Mouse (Mus musculus) neural tube, embryonic 11.5 days (tissue): ENCODE measurements around the gene Vmn1r129. TPM values are rescaled to one million over a fixed set of nuclear protein-coding genes. Genes with fewer than 3 reads are reported as not detected.
"Not testable (repeated sequence)": the region's sequence is repeated elsewhere in the genome, so short reads cannot be mapped to it uniquely, and the experiment has no call there.

Source experiments
- ATAC-seq: fragments of 200-750 bp; cut with Nextera tagmentation; 2 replicates; pipeline ENCODE4 v1.8.0; 2017; ENCODE audit warnings: moderate number of reproducible peaks, mild to moderate bottlenecking, moderate TSS enrichment, moderate library complexity; ENCODE audit not compliant: insufficient read depth, low FRiP score, low TSS enrichment
- DNase-seq: peaks from one replicate; pipeline ENCODE4 v3.0.0-alpha.2; 2015; ENCODE audit warnings: low spot score
- H3K27ac ChIP-seq: fragments of 300-500 bp; sonication (generic); 2 replicates; pipeline ENCODE4 v1.5.1; 2014; ENCODE audit warnings: low read depth, mild to moderate bottlenecking, low read length
- H3K27me3 ChIP-seq: fragments of 300-500 bp; sonication (generic); 2 replicates; pipeline ENCODE4 v1.6.1; 2014; ENCODE audit warnings: mild to moderate bottlenecking, low read length, mixed read lengths; ENCODE audit not compliant: control insufficient read depth, insufficient read depth
- H3K36me3 ChIP-seq: fragments of 300-500 bp; sonication (generic); 2 replicates; pipeline ENCODE4 v1.6.1; 2014; ENCODE audit warnings: mild to moderate bottlenecking, low read length, moderate library complexity, mixed read lengths; ENCODE audit not compliant: control insufficient read depth, insufficient read depth
- H3K4me1 ChIP-seq: fragments of 300-500 bp; sonication (generic); 2 replicates; pipeline ENCODE4 v1.6.1; 2014; ENCODE audit warnings: low read length, mixed read lengths; ENCODE audit not compliant: control insufficient read depth, insufficient read depth
- H3K4me2 ChIP-seq: fragments of 300-500 bp; sonication (generic); 2 replicates; pipeline ENCODE4 v1.6.1; 2014; ENCODE audit warnings: low read depth, mild to moderate bottlenecking, moderate library complexity
- H3K4me3 ChIP-seq: fragments of 300-500 bp; sonication (generic); 2 replicates; pipeline ENCODE4 v1.5.1; 2014; ENCODE audit warnings: low read depth, low read length
- H3K9ac ChIP-seq: fragments of 300-500 bp; sonication (generic); 2 replicates; pipeline ENCODE4 v1.6.1; 2014; ENCODE audit warnings: mild to moderate bottlenecking, low read length
- H3K9me3 ChIP-seq: fragments of 300-500 bp; sonication (generic); 2 replicates; pipeline ENCODE4 v1.6.1; 2016; ENCODE audit warnings: low read length; ENCODE audit not compliant: control insufficient read depth
- WGBS: fragments of 180-500 bp; shearing (Covaris S2); extraction: QIAGEN DNeasy Blood & Tissue Kit; methylation state at CpG from one replicate; pipeline ENCODE4 v1.1.7; 2014; 5-methylcytosine and 5-hydroxymethylcytosine counted together
- polyA plus RNA-seq: library from polyadenylated mRNA; unstranded; fragments of >200 nt; fragmentation: Nextera tagmentation; extraction: Ambion mirVana; gene quantifications from 2 replicates; pipeline ENCODE4 v1.2.1, GENCODE M21; 2014

The Vmn1r129 gene
- polyA plus RNA-seq = not detected in 2 replicates

- H3K4me3 ChIP-seq, H3K4me1 ChIP-seq, H3K4me2 ChIP-seq, H3K27ac ChIP-seq, ATAC-seq, DNase-seq, H3K9ac ChIP-seq, H3K27me3 ChIP-seq, H3K36me3 ChIP-seq, H3K9me3 ChIP-seq: not testable (repeated sequence)
- no CpG with 5 or more reads among the region's 1 CpGs for WGBS
These were observed at the start of gene Vmn1r129 for GRCm38 (mm10) chr7:21361191-21361590. TSS of gene Vmn1r129 (minus strand) at chr7:21361291.

GRCm38 (mm10) chr7:21349073-21349472, 12.0 kb downstream of the Vmn1r129 start, which contains the start of gene Vmn1r128:
TSS of gene Vmn1r128 (plus strand) at chr7:21349373.
- not testable (repeated sequence) for H3K27ac ChIP-seq, H3K4me2 ChIP-seq, H3K27me3 ChIP-seq, DNase-seq, H3K9ac ChIP-seq, ATAC-seq, H3K36me3 ChIP-seq, H3K9me3 ChIP-seq, H3K4me3 ChIP-seq, H3K4me1 ChIP-seq
- WGBS = 72% methylated on average over 1 of the region's 1 CpGs

- H3K4me2 ChIP-seq, H3K9ac ChIP-seq, DNase-seq, H3K27ac ChIP-seq, H3K27me3 ChIP-seq, H3K9me3 ChIP-seq, H3K4me3 ChIP-seq, H3K36me3 ChIP-seq, H3K4me1 ChIP-seq, ATAC-seq: not testable (repeated sequence)
- WGBS = no CpG with 5 or more reads among the region's 3 CpGs
These were observed 41.3 kb downstream of the Vmn1r129 start, which contains the start of gene Vmn1r127 for GRCm38 (mm10) chr7:21319761-21320160. TSS of gene Vmn1r127 (minus strand) at chr7:21319861.

Other genes with a start within 250 kb of the Vmn1r129 start
- not detected in 2 replicates for gene Vmn1r122, start 227.2 kb downstream of the Vmn1r129 start, polyA plus RNA-seq
- not detected in 2 replicates for gene Vmn1r123, start 199.1 kb downstream of the Vmn1r129 start, polyA plus RNA-seq
- not detected in 2 replicates for gene Gm5157, start 170.9 kb downstream of the Vmn1r129 start, polyA plus RNA-seq
- gene Vmn1r124, start 100.7 kb downstream of the Vmn1r129 start, polyA plus RNA-seq = not detected in 2 replicates
- not detected in 2 replicates for gene Vmn1r125, start 89.1 kb downstream of the Vmn1r129 start, polyA plus RNA-seq
- gene Vmn1r126, start 59.8 kb downstream of the Vmn1r129 start, polyA plus RNA-seq = not detected in 2 replicates
- gene Vmn1r127, start 41.4 kb downstream of the Vmn1r129 start, polyA plus RNA-seq = not detected in 2 replicates
- not detected in 2 replicates for gene Vmn1r128, start 11.9 kb downstream of the Vmn1r129 start, polyA plus RNA-seq
- gene Gm6882, start 71.5 kb upstream of the Vmn1r129 start, polyA plus RNA-seq = not detected in 2 replicates
- not detected in 2 replicates for gene Vmn1r130, start 150.5 kb upstream of the Vmn1r129 start, polyA plus RNA-seq
- not detected in 2 replicates for gene Vmn1r131, start 184.8 kb upstream of the Vmn1r129 start, polyA plus RNA-seq